Mouse (Mus musculus): ENCODE data around the gene Gm10553. TPM values are rescaled to one million over a fixed set of nuclear protein-coding genes. Genes with fewer than 3 reads are reported as not detected.
"Not testable (repeated sequence)": the region's sequence is repeated elsewhere in the genome, so short reads cannot be mapped to it uniquely, and the experiment has no call there.

The Gm10553 gene
- polyA plus RNA-seq, 1 experiment from 2014 or later = not detected

- WGBS = 77% methylated on average over 5 of the region's 6 CpGs
- H3K9ac ChIP-seq (ENCODE audit: low read depth, low read length); H3K27ac ChIP-seq (ENCODE audit: low read depth, low read length); H3K36me3 ChIP-seq (ENCODE audit: control insufficient read depth, insufficient read depth, low read length); H3K9me3 ChIP-seq (ENCODE audit: control insufficient read depth, low read length); H3K4me1 ChIP-seq (ENCODE audit: control insufficient read depth, insufficient read depth, low read depth, low read length); ATAC-seq; H3K27me3 ChIP-seq (replicated peaks; ENCODE audit: control insufficient read depth, insufficient read depth, low read length); H3K4me2 ChIP-seq (ENCODE audit: low read length); H3K4me3 ChIP-seq (ENCODE audit: low read length): not testable (repeated sequence)
These were observed 18.4 kb downstream of the Gm10553 start for GRCm38 (mm10) chr1:85118341-85118740.

- H3K27me3 ChIP-seq (replicated peaks; ENCODE audit: control insufficient read depth, insufficient read depth, low read length); H3K36me3 ChIP-seq (ENCODE audit: control insufficient read depth, insufficient read depth, low read length); H3K9ac ChIP-seq (ENCODE audit: low read depth, low read length); H3K4me3 ChIP-seq (ENCODE audit: low read length); H3K4me1 ChIP-seq (ENCODE audit: control insufficient read depth, insufficient read depth, low read depth, low read length); H3K4me2 ChIP-seq (ENCODE audit: low read length); H3K9me3 ChIP-seq (ENCODE audit: control insufficient read depth, low read length); ATAC-seq; H3K27ac ChIP-seq (ENCODE audit: low read depth, low read length): not testable (repeated sequence)
- 93% methylated on average over 3 of the region's 4 CpGs for WGBS
These were observed 21.9 kb downstream of the Gm10553 start for GRCm38 (mm10) chr1:85121841-85122240.

GRCm38 (mm10) chr1:85133671-85134070 lies 33.7 kb downstream of the Gm10553 start:
- not testable (repeated sequence) for ATAC-seq; H3K4me3 ChIP-seq (ENCODE audit: low read length); H3K36me3 ChIP-seq (ENCODE audit: control insufficient read depth, insufficient read depth, low read length); H3K9ac ChIP-seq (ENCODE audit: low read depth, low read length); H3K27me3 ChIP-seq (replicated peaks; ENCODE audit: control insufficient read depth, insufficient read depth, low read length); H3K4me2 ChIP-seq (ENCODE audit: low read length); H3K27ac ChIP-seq (ENCODE audit: low read depth, low read length); H3K4me1 ChIP-seq (ENCODE audit: control insufficient read depth, insufficient read depth, low read depth, low read length); H3K9me3 ChIP-seq (ENCODE audit: control insufficient read depth, low read length)
- WGBS = 93% methylated on average over 18 of the region's 22 CpGs

Other genes starting within 250 kb of the Gm10553 start
- 10.3 and 15.0 TPM in 2 replicates for gene Slc16a14, start 165.0 kb upstream of the Gm10553 start, polyA plus RNA-seq (2015; fragmentation: Nextera tagmentation; extraction: Ambion mirVana)
- gene A530032D15Rik, start 9.7 kb downstream of the Gm10553 start, polyA plus RNA-seq (2015; fragmentation: Nextera tagmentation; extraction: Ambion mirVana) = not detected in 2 replicates
- gene C130026I21Rik, start 170.4 kb downstream of the Gm10553 start, polyA plus RNA-seq (2015; fragmentation: Nextera tagmentation; extraction: Ambion mirVana) = 0.20 and 0.26 TPM in 2 replicates